Mouse (Mus musculus): ENCODE results near the gene Gm17571. TPM values are rescaled to one million over a fixed set of nuclear protein-coding genes. Genes with fewer than 3 reads are reported as not detected.
A peak's percentile ranks its signal among the peaks of the same experiment; 100 is the strongest.

Gm17571 gene
- polyA plus RNA-seq, 1 experiment from 2014 or later: not detected

- no peaks in the 10 kb centered on the region for H3K27me3 ChIP-seq (replicated peaks; ENCODE audit: control insufficient read depth, insufficient read depth, low read length)
- 93% methylated on average over 1 of the region's 1 CpGs for WGBS
- no peak overlapping the region for H3K27ac ChIP-seq (ENCODE audit: low read depth, low read length)
- H3K4me3 ChIP-seq (ENCODE audit: low read depth, low read length): no peak overlapping the region
- no peaks in the 10 kb centered on the region for H3K9me3 ChIP-seq (replicated peaks; ENCODE audit: control insufficient read depth, low read length)
- no peak overlapping the region for H3K4me2 ChIP-seq (ENCODE audit: low read length)
- H3K9ac ChIP-seq (ENCODE audit: low read length): no peak overlapping the region
- H3K36me3 ChIP-seq (ENCODE audit: control insufficient read depth, insufficient read depth, low read length): no peaks in the 10 kb centered on the region
- no peaks in the 10 kb centered on the region for H3K4me1 ChIP-seq (ENCODE audit: control insufficient read depth, insufficient read depth, low read length)
- ATAC-seq (no peak), DNase-seq (ENCODE audit: low spot score) (no peak)
Measured at GRCm38 (mm10) chr9:13460926-13461325, 14.4 kb upstream of the Gm17571 start.

GRCm38 (mm10) chr9:13460012-13460411 is 13.5 kb upstream of the Gm17571 start:
- H3K36me3 ChIP-seq (ENCODE audit: control insufficient read depth, insufficient read depth, low read length): no peaks in the 10 kb centered on the region
- H3K27me3 ChIP-seq (replicated peaks; ENCODE audit: control insufficient read depth, insufficient read depth, low read length): no peaks in the 10 kb centered on the region
- H3K4me2 ChIP-seq (ENCODE audit: low read length): no peak overlapping the region
- no peak overlapping the region for H3K27ac ChIP-seq (ENCODE audit: low read depth, low read length)
- no peaks in the 10 kb centered on the region for H3K9me3 ChIP-seq (replicated peaks; ENCODE audit: control insufficient read depth, low read length)
- H3K9ac ChIP-seq (ENCODE audit: low read length): no peak overlapping the region
- WGBS: 92% methylated on average over 3 of the region's 3 CpGs
- no peak overlapping the region for H3K4me3 ChIP-seq (ENCODE audit: low read depth, low read length)
- ATAC-seq (no peak), DNase-seq (ENCODE audit: low spot score) (no peak)
- H3K4me1 ChIP-seq (ENCODE audit: control insufficient read depth, insufficient read depth, low read length): no peaks in the 10 kb centered on the region

- H3K4me1 ChIP-seq (ENCODE audit: control insufficient read depth, insufficient read depth, low read length): peaks cover 6% of the 10 kb centered on the region
- H3K36me3 ChIP-seq (ENCODE audit: control insufficient read depth, insufficient read depth, low read length): no peaks in the 10 kb centered on the region
- H3K27ac ChIP-seq (ENCODE audit: low read depth, low read length): no peak overlapping the region
- no peaks in the 10 kb centered on the region for H3K9me3 ChIP-seq (replicated peaks; ENCODE audit: control insufficient read depth, low read length)
- no peak overlapping the region for H3K4me3 ChIP-seq (ENCODE audit: low read depth, low read length)
- H3K27me3 ChIP-seq (replicated peaks; ENCODE audit: control insufficient read depth, insufficient read depth, low read length): no peaks in the 10 kb centered on the region
- no peak for ATAC-seq
- no peak for DNase-seq (ENCODE audit: low spot score)
- no peak overlapping the region for H3K9ac ChIP-seq (ENCODE audit: low read length)
- 34% methylated on average over 1 of the region's 1 CpGs for WGBS
- no peak overlapping the region for H3K4me2 ChIP-seq (ENCODE audit: low read length)
Measured at GRCm38 (mm10) chr9:13459371-13459770, 12.8 kb upstream of the Gm17571 start.

DNA sequence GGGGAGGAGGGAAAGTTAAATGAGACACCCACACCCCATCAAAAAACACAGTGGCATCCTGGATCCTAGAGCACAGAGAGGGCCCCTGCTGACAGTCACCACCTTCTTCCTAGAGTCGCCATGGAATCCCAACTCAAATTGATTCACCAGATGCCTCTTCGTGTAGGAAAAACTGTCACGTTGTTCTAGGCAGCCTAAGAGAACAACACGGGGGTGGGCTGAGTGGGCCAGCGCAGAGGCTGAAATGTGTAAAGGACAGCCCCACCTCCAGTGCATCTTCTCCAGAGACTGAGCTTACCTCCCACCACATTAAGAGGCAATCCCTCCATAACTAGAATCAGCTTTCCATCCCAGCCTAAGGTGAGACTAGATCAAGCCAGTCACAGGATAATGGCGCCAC is 11.2 kb upstream of the Gm17571 start:
- DNase-seq (ENCODE audit: low spot score) (no peak), ATAC-seq (no peak)
- no peak overlapping the region for H3K27ac ChIP-seq (ENCODE audit: low read depth, low read length)
- H3K4me3 ChIP-seq (ENCODE audit: low read depth, low read length): no peak overlapping the region
- WGBS: 84% methylated on average over 6 of the region's 6 CpGs
- H3K4me1 ChIP-seq (ENCODE audit: control insufficient read depth, insufficient read depth, low read length): peaks cover 6% of the 10 kb centered on the region
- H3K27me3 ChIP-seq (replicated peaks; ENCODE audit: control insufficient read depth, insufficient read depth, low read length): no peaks in the 10 kb centered on the region
- no peak overlapping the region for H3K4me2 ChIP-seq (ENCODE audit: low read length)
- no peak overlapping the region for H3K9ac ChIP-seq (ENCODE audit: low read length)
- H3K9me3 ChIP-seq (replicated peaks; ENCODE audit: control insufficient read depth, low read length): no peaks in the 10 kb centered on the region
- no peaks in the 10 kb centered on the region for H3K36me3 ChIP-seq (ENCODE audit: control insufficient read depth, insufficient read depth, low read length)

GRCm38 (mm10) chr9:13455231-13455630 is 8.7 kb upstream of the Gm17571 start:
- Histone ChIP-seq H3K4me2 (ENCODE audit: low read length) (no peak overlapping the region), H3K27ac (ENCODE audit: low read depth, low read length) (no peak overlapping the region), H3K9ac (ENCODE audit: low read length) (no peak overlapping the region), H3K4me3 (ENCODE audit: low read depth, low read length) (no peak overlapping the region), H3K4me1 (ENCODE audit: control insufficient read depth, insufficient read depth, low read length) (peaks cover 6% of the 10 kb centered on the region), H3K9me3 (replicated peaks; ENCODE audit: control insufficient read depth, low read length) (no peaks in the 10 kb centered on the region), H3K27me3 (replicated peaks; ENCODE audit: control insufficient read depth, insufficient read depth, low read length) (no peaks in the 10 kb centered on the region), H3K36me3 (ENCODE audit: control insufficient read depth, insufficient read depth, low read length) (no peaks in the 10 kb centered on the region)
- ATAC-seq: no peak
- DNase-seq (ENCODE audit: low spot score): no peak
- WGBS: 85% methylated on average over 1 of the region's 1 CpGs

- DNase-seq (ENCODE audit: low spot score): peak; percentile 64
- 35% methylated on average over 7 of the region's 7 CpGs for WGBS
Measured at GRCm38 (mm10) chr9:13454651-13455123, 8.1 kb upstream of the Gm17571 start.

DNA sequence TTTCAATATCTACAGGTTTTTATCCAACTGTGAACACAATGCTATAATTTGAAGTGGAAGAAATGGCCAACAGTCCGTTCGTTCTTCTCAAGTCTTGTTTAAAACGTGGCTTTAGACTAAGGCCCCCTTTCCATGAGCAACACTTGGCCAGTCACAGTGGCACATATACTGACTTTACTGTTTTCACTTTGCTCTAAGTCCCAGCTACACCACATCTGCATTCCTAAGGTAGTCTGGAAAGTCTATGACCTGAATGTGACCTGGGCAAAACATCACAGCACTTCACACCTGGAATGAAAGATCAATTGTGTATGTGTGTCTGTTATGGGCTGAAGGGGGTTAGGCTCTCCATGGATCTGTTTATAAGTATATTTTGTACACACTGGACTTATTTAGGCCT is 2.2 kb upstream of the Gm17571 start:
- WGBS: 88% methylated on average over 3 of the region's 3 CpGs
- H3K9ac ChIP-seq (ENCODE audit: low read length): no peak overlapping the region
- no peak overlapping the region for H3K27ac ChIP-seq (ENCODE audit: low read depth, low read length)
- DNase-seq (ENCODE audit: low spot score): no peak
- H3K27me3 ChIP-seq (replicated peaks; ENCODE audit: control insufficient read depth, insufficient read depth, low read length): no peaks in the 10 kb centered on the region
- H3K36me3 ChIP-seq (ENCODE audit: control insufficient read depth, insufficient read depth, low read length): no peaks in the 10 kb centered on the region
- H3K9me3 ChIP-seq (replicated peaks; ENCODE audit: control insufficient read depth, low read length): no peaks in the 10 kb centered on the region
- no peaks in the 10 kb centered on the region for H3K4me1 ChIP-seq (ENCODE audit: control insufficient read depth, insufficient read depth, low read length)
- ATAC-seq: no peak
- H3K4me3 ChIP-seq (ENCODE audit: low read depth, low read length): no peak overlapping the region
- H3K4me2 ChIP-seq (ENCODE audit: low read length): no peak overlapping the region

More at GRCm38 (mm10) chr9:13454651-13455123, 8.1 kb upstream of the Gm17571 start:
- Histone ChIP-seq H3K27me3 (replicated peaks; ENCODE audit: control insufficient read depth, insufficient read depth, low read length) (no peaks in the 10 kb centered on the region), H3K4me1 (ENCODE audit: control insufficient read depth, insufficient read depth, low read length) (peaks cover 6% of the 10 kb centered on the region), H3K9me3 (replicated peaks; ENCODE audit: control insufficient read depth, low read length) (no peaks in the 10 kb centered on the region), H3K36me3 (ENCODE audit: control insufficient read depth, insufficient read depth, low read length) (no peaks in the 10 kb centered on the region), H3K4me3 (ENCODE audit: low read depth, low read length) (no peak overlapping the region), H3K9ac (ENCODE audit: low read length) (no peak overlapping the region), H3K4me2 (ENCODE audit: low read length) (no peak overlapping the region), H3K27ac (ENCODE audit: low read depth, low read length) (no peak overlapping the region)
- ATAC-seq: peak; percentile 40; the same call in 1 of the 2 replicates

DNA sequence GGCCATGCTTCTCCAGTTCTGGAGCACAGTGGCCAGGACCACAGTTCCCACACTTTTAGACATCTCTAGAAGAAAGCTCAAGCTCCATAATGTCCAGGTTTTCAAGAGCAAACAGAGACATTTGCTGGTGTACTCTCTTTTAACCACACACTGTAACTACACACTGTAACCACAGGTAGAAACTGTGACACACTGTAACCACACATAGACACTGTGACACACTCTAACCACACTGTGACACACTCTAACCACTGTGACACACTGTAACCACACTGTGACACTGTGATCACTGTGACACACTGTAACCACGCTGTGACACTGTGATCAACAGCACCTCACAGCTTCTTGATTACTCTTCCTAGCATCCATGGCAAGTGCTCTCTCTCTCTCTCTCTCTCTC is 317 bp downstream of the Gm17571 start:
- H3K27ac ChIP-seq (ENCODE audit: low read depth, low read length): no peak overlapping the region
- H3K4me1 ChIP-seq (ENCODE audit: control insufficient read depth, insufficient read depth, low read length): no peaks in the 10 kb centered on the region
- no peak overlapping the region for H3K4me3 ChIP-seq (ENCODE audit: low read depth, low read length)
- 83% methylated on average over 1 of the region's 1 CpGs for WGBS
- H3K27me3 ChIP-seq (replicated peaks; ENCODE audit: control insufficient read depth, insufficient read depth, low read length): no peaks in the 10 kb centered on the region
- no peak overlapping the region for H3K4me2 ChIP-seq (ENCODE audit: low read length)
- no peak overlapping the region for H3K9ac ChIP-seq (ENCODE audit: low read length)
- DNase-seq (ENCODE audit: low spot score) (no peak), ATAC-seq (no peak)
- H3K9me3 ChIP-seq (replicated peaks; ENCODE audit: control insufficient read depth, low read length): no peaks in the 10 kb centered on the region
- H3K36me3 ChIP-seq (ENCODE audit: control insufficient read depth, insufficient read depth, low read length): no peaks in the 10 kb centered on the region

DNA sequence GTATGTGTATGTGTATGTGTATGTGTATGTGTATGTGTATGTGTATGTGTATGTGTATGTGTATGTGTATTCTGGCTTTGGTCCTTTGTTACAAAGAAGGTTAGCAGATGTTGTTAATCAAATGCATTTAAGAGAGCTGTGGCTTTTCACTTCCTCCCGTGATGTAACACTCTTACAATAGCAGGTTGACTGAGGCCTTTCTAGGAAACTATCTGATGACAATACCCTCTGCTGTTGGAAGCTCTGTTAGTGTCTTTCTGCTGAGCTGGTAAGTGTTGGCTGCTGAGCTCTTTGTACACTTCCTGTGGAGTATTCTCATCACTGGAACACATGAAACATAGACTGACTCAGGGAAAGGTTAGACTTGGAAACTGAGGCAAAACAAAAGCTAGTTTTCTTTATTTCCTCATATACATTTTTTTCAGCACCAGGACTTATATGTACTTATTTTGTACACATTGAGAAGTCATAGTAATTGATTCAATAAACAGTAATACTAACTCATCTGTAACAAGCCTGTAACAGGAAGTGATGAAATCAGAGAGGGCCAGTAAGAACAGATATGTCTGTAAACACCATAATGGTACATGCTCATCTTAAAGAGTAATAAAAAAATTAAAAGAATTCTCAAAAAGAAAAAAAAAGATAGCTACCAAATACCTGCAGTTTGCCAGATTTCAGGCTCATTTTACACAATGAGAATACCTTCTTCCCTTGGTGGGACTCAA is 2.9 kb downstream of the Gm17571 start:
- Histone ChIP-seq H3K36me3 (ENCODE audit: control insufficient read depth, insufficient read depth, low read length) (no peaks in the 10 kb centered on the region), H3K9me3 (replicated peaks; ENCODE audit: control insufficient read depth, low read length) (no peaks in the 10 kb centered on the region), H3K4me1 (ENCODE audit: control insufficient read depth, insufficient read depth, low read length) (no peaks in the 10 kb centered on the region), H3K4me3 (ENCODE audit: low read depth, low read length) (no peak overlapping the region), H3K27me3 (replicated peaks; ENCODE audit: control insufficient read depth, insufficient read depth, low read length) (no peaks in the 10 kb centered on the region), H3K27ac (ENCODE audit: low read depth, low read length) (no peak overlapping the region), H3K9ac (ENCODE audit: low read length) (no peak overlapping the region), H3K4me2 (ENCODE audit: low read length) (no peak overlapping the region)
- no peak for ATAC-seq
- no peak for DNase-seq (ENCODE audit: low spot score)
- 77% methylated on average over 1 of the region's 1 CpGs for WGBS

All from forebrain, embryonic 14.5 days (tissue).